Mouse (Mus musculus) intestine, postnatal 0 days (tissue): ENCODE data around the gene Selplg. TPM values are rescaled to one million over a fixed set of nuclear protein-coding genes. Genes with fewer than 3 reads are reported as not detected.

Source experiments
- ATAC-seq: fragments of 200-750 bp; cut with Nextera tagmentation; 2 replicates; pipeline ENCODE4 v1.8.0; 2017; ENCODE audit warnings: mild to moderate bottlenecking, moderate TSS enrichment, moderate library complexity
- H3K27ac ChIP-seq: fragments of 300-500 bp; sonication (generic); 2 replicates; pipeline ENCODE4 v1.5.1; 2014; ENCODE audit warnings: mild to moderate bottlenecking, low read depth, low read length, moderate library complexity
- H3K27me3 ChIP-seq: fragments of 300-500 bp; sonication (generic); replicated peaks from 2 replicates; pipeline ENCODE4 v1.6.1; 2014; ENCODE audit warnings: low read length, mixed read lengths; ENCODE audit not compliant: control insufficient read depth, insufficient read depth
- H3K36me3 ChIP-seq: fragments of 300-500 bp; sonication (generic); 2 replicates; pipeline ENCODE4 v1.6.1; 2014; ENCODE audit warnings: mild to moderate bottlenecking, moderate library complexity; ENCODE audit not compliant: control insufficient read depth, insufficient read depth
- H3K4me1 ChIP-seq: fragments of 300-500 bp; sonication (generic); replicated peaks from 2 replicates; pipeline ENCODE4 v1.6.1; 2014; ENCODE audit warnings: antibody characterized with exemption, low read length, mixed read lengths; ENCODE audit not compliant: control insufficient read depth, insufficient read depth
- H3K4me2 ChIP-seq: fragments of 300-500 bp; sonication (generic); replicated peaks from 2 replicates; pipeline ENCODE4 v1.6.1; 2014; ENCODE audit warnings: low read depth, mild to moderate bottlenecking, moderate library complexity
- H3K4me3 ChIP-seq: fragments of 300-500 bp; sonication (generic); 2 replicates; pipeline ENCODE4 v1.5.1; 2014; ENCODE audit warnings: low read depth, low read length
- H3K9ac ChIP-seq: fragments of 300-500 bp; sonication (generic); 2 replicates; pipeline ENCODE4 v1.6.1; 2014; ENCODE audit warnings: mild to moderate bottlenecking, low read depth, low read length
- H3K9me3 ChIP-seq: fragments of 300-500 bp; sonication (generic); 2 replicates; pipeline ENCODE4 v1.6.1; 2016; ENCODE audit warnings: mixed run types; ENCODE audit not compliant: control insufficient read depth
- CTCF ChIP-seq: sonication (generic); IDR thresholded peaks from 2 replicates; pipeline ENCODE4 v1.5.1; 2016; ENCODE audit warnings: low read depth, mild to moderate bottlenecking, control low read depth, antibody characterized with exemption, moderate library complexity
- WGBS: fragments of 180-500 bp; shearing (Covaris S2); extraction: QIAGEN DNeasy Blood & Tissue Kit; methylation state at CpG from one replicate; pipeline ENCODE4 v1.1.7; 2014; 5-methylcytosine and 5-hydroxymethylcytosine counted together
- polyA plus RNA-seq: library from polyadenylated mRNA; unstranded; fragments of >200 nt; fragmentation: Nextera tagmentation; extraction: Ambion mirVana; gene quantifications from 2 replicates; pipeline ENCODE4 v1.2.1, GENCODE M21; 2015

The Selplg gene
- polyA plus RNA-seq, 1 experiment from 2014 or later = 3.2 TPM

DNA sequence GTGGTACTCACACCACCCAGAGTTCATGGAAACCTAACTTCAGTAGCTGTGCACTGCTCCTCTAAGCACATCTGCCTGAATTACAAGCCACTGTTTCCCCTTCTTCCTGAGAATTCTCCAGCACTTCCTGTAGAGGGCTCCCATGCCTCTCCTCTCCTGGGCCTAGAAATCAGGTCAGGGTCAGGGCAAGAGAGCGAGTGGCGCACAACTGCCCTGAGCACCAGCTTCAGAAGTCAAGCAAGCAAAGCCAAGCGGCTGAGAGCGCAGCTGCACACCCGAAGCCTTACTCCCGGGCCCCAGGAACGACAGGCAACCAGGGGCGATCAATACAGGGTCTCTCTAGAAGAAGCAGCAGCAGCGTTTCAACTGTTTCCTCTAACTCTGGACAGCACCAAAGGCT, 15.2 kb upstream of the Selplg start:
- H3K4me2 ChIP-seq = no peak overlapping the region
- H3K27me3 ChIP-seq = no peaks in the 10 kb centered on the region
- H3K9ac ChIP-seq = no peak overlapping the region
- TF ChIP-seq CTCF = no peak
- WGBS = 79% methylated on average over 9 of the region's 9 CpGs
- H3K4me3 ChIP-seq = no peak overlapping the region
- no peak for ATAC-seq
- H3K36me3 ChIP-seq = peaks cover 93% of the 10 kb centered on the region
- no peaks in the 10 kb centered on the region for H3K4me1 ChIP-seq
- no peaks in the 10 kb centered on the region for H3K9me3 ChIP-seq
- no peak overlapping the region for H3K27ac ChIP-seq

DNA sequence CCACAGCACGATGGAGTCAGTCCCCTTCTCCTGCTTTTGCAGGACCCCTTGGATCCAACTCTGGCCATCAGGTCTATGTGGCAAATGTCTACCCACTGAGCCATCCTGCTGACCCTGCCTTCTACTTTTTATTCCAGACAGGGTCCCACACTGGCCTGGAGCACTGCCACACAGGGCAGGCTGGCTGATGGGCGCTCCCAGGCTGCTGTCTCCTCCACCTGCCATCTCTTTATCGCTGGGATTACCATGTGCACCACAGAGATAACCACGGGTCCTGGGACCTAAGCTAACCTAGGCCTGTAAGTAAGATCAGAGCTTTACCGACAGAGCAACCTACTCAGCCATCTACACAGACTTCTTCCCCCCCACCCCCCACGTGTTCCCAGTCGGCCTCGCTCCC, 14.2 kb upstream of the Selplg start:
- Histone ChIP-seq H3K4me1 (no peaks in the 10 kb centered on the region), H3K4me2 (no peak overlapping the region), H3K27me3 (no peaks in the 10 kb centered on the region), H3K27ac (no peak overlapping the region; the same call in 1 of the 2 replicates), H3K4me3 (no peak overlapping the region), H3K9ac (no peak overlapping the region), H3K36me3 (peaks cover 93% of the 10 kb centered on the region), H3K9me3 (no peaks in the 10 kb centered on the region)
- TF ChIP-seq CTCF = no peak
- no peak for ATAC-seq
- 90% methylated on average over 8 of the region's 8 CpGs for WGBS

GRCm38 (mm10) chr5:113845627-113846026, 13.2 kb upstream of the Selplg start:
- ATAC-seq = no peak
- Histone ChIP-seq H3K4me3 (no peak overlapping the region), H3K27ac (no peak overlapping the region), H3K27me3 (no peaks in the 10 kb centered on the region), H3K4me1 (no peaks in the 10 kb centered on the region), H3K4me2 (no peak overlapping the region), H3K9me3 (no peaks in the 10 kb centered on the region), H3K9ac (no peak overlapping the region), H3K36me3 (peaks cover 85% of the 10 kb centered on the region)
- 85% methylated on average over 8 of the region's 8 CpGs for WGBS
- TF ChIP-seq CTCF = no peak

DNA sequence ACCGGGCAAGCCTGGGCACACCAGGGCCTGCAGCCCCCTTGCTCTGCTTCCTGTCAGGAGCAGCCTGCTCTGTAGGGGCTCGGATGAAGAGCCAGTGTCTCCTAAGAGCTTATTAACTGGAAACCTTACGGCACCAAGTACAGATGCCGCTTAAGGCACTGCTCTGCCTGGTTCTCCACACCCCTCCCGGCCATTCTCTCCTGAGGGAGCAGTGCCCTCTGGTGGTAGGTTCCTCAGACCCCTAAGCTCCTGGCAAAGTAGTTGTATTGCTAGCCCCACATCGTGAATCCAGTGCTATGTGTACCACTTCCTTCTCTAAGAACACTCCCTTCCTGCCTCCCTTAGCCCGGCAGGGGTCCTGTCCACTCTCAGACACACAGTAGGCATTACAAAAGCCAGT, 12.3 kb upstream of the Selplg start:
- peaks cover 80% of the 10 kb centered on the region for H3K36me3 ChIP-seq
- 56% methylated on average over 7 of the region's 7 CpGs for WGBS
- TF ChIP-seq CTCF = peak; percentile 79
- no peaks in the 10 kb centered on the region for H3K9me3 ChIP-seq
- no peaks in the 10 kb centered on the region for H3K27me3 ChIP-seq
- H3K4me2 ChIP-seq = no peak overlapping the region
- no peak overlapping the region for H3K9ac ChIP-seq
- no peak for ATAC-seq
- H3K4me3 ChIP-seq = no peak overlapping the region
- H3K27ac ChIP-seq = 0 out of 2 replicates have a peak overlapping the region, but pooled peaks have one; percentile 41
- H3K4me1 ChIP-seq = no peaks in the 10 kb centered on the region

GRCm38 (mm10) chr5:113844106-113844505, 11.7 kb upstream of the Selplg start:
- WGBS = 70% methylated on average over 15 of the region's 15 CpGs
- no peaks in the 10 kb centered on the region for H3K4me1 ChIP-seq
- H3K9ac ChIP-seq = no peak overlapping the region
- no peak overlapping the region for H3K4me2 ChIP-seq
- peaks cover 77% of the 10 kb centered on the region for H3K36me3 ChIP-seq
- no peak overlapping the region for H3K4me3 ChIP-seq
- H3K27me3 ChIP-seq = no peaks in the 10 kb centered on the region
- H3K9me3 ChIP-seq = no peaks in the 10 kb centered on the region
- no peak for TF ChIP-seq CTCF
- no peak overlapping the region for H3K27ac ChIP-seq
- no peak for ATAC-seq

DNA sequence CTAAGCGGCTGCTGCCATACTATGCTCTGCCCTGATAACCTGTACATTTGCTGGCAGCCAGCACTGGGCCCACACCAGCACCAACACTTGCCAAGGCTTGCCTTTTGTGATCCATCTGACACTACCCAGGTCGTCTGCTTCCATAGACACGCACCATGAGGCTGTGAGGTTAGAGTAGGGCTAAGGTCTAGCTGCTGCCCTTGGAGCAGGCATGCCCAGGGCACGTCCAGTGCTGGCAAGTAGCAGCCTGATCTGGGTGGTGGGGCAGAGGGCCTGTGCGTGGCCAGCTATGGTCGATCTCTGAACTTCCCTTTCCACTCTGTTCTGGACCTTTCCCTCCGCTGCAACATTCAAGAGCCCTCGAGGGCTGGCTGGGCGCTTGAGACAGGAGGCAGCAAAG, 10.5 kb upstream of the Selplg start:
- Histone ChIP-seq H3K4me2 (no peak overlapping the region), H3K9me3 (no peaks in the 10 kb centered on the region), H3K9ac (no peak overlapping the region), H3K4me3 (no peak overlapping the region), H3K27ac (no peak overlapping the region), H3K4me1 (no peaks in the 10 kb centered on the region), H3K27me3 (no peaks in the 10 kb centered on the region), H3K36me3 (peaks cover 66% of the 10 kb centered on the region)
- TF ChIP-seq CTCF = no peak
- 92% methylated on average over 9 of the region's 9 CpGs for WGBS
- ATAC-seq = no peak

- H3K4me1 ChIP-seq = no peaks in the 10 kb centered on the region
- no peak for ATAC-seq
- no peak overlapping the region for H3K27ac ChIP-seq
- TF ChIP-seq CTCF = no peak
- no peak overlapping the region for H3K9ac ChIP-seq
- WGBS = 79% methylated on average over 9 of the region's 9 CpGs
- no peaks in the 10 kb centered on the region for H3K9me3 ChIP-seq
- no peaks in the 10 kb centered on the region for H3K27me3 ChIP-seq
- H3K4me2 ChIP-seq = no peak overlapping the region
- H3K36me3 ChIP-seq = peaks cover 59% of the 10 kb centered on the region
- no peak overlapping the region for H3K4me3 ChIP-seq
These were observed 9.8 kb upstream of the Selplg start for GRCm38 (mm10) chr5:113842244-113842643.
